Mouse (Mus musculus): ENCODE measurements around the gene Lce6a. TPM values are rescaled to one million over a fixed set of nuclear protein-coding genes. Genes with fewer than 3 reads are reported as not detected.

Lce6a gene
- polyA plus RNA-seq, 1 experiment from 2014 or later, result not detected

- WGBS, result 54% methylated on average over 4 of the region's 4 CpGs
- H3K27ac ChIP-seq (ENCODE audit: low read length), result no peak overlapping the region
- no peak for ATAC-seq
- no peak overlapping the region for H3K4me3 ChIP-seq (ENCODE audit: low read depth, low read length)
- no peaks in the 10 kb centered on the region for H3K27me3 ChIP-seq (ENCODE audit: control insufficient read depth, insufficient read depth, low read depth, low read length)
- no peak overlapping the region for H3K4me2 ChIP-seq (ENCODE audit: low read length)
- H3K9me3 ChIP-seq (replicated peaks; ENCODE audit: control insufficient read depth, low read length, poor library complexity, severe bottlenecking), result no peaks in the 10 kb centered on the region
- no peak overlapping the region for H3K9ac ChIP-seq (ENCODE audit: low read depth, low read length)
- no peaks in the 10 kb centered on the region for H3K36me3 ChIP-seq (ENCODE audit: control insufficient read depth, insufficient read depth, low read length)
- no peaks in the 10 kb centered on the region for H3K4me1 ChIP-seq (ENCODE audit: control insufficient read depth, insufficient read depth, low read length)
Observed at GRCm38 (mm10) chr3:92578652-92579413, 42.6 kb downstream of the Lce6a start.

- no peak within 1 kb of the TSS for H3K27ac ChIP-seq (ENCODE audit: low read length)
- no peaks in the 10 kb centered on the region for H3K4me1 ChIP-seq (ENCODE audit: control insufficient read depth, insufficient read depth, low read length)
- H3K9ac ChIP-seq (ENCODE audit: low read depth, low read length), result no peak within 1 kb of the TSS
- H3K36me3 ChIP-seq (ENCODE audit: control insufficient read depth, insufficient read depth, low read length), result no peaks in the 10 kb centered on the region
- WGBS, result 75% methylated on average over 1 of the region's 1 CpGs
- no peaks in the 10 kb centered on the region for H3K27me3 ChIP-seq (ENCODE audit: control insufficient read depth, insufficient read depth, low read depth, low read length)
- no peak within 1 kb of the TSS for H3K4me3 ChIP-seq (ENCODE audit: low read depth, low read length)
- H3K9me3 ChIP-seq (replicated peaks; ENCODE audit: control insufficient read depth, low read length, poor library complexity, severe bottlenecking), result no peaks in the 10 kb centered on the region
- ATAC-seq, result no peak
- H3K4me2 ChIP-seq (ENCODE audit: low read length), result no peak within 1 kb of the TSS
Observed at GRCm38 (mm10) chr3:92573449-92574041, 47.9 kb downstream of the Lce6a start, which contains the start of gene Ivl. Gene Ivl (minus strand): TSS chr3:92573735.

DNA sequence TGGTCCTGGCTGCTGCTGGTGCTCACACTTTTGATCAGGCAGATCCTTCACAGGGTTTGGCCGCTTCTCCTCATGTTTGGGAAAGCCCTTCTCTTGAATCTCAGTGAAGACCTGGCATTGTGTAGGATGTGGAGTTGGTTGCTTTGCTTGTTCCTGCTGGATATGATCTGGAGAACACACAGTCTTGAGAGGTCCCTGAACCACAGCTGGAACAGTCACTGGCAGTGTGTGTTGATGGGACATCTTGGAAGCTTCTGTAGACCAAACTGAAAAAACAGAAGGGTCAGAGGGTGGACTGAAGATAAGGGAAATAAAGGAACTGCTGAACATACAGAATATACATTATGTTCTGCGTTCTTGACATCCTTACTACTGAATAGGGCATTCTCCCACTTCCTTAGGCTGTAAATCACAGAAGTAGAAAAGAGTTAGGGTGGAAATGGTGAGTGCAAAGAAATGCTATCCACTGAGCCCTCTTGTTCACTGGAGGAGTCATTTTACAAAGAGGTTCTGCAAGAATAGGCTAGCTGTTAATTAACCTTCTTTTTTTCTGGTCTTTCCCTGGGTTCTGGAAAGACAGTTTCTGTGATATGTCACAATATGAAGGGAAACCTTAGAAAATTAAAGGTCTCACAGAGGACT lies 48.8 kb downstream of the Lce6a start:
- no peak overlapping the region for H3K4me3 ChIP-seq (ENCODE audit: low read depth, low read length)
- no peaks in the 10 kb centered on the region for H3K9me3 ChIP-seq (replicated peaks; ENCODE audit: control insufficient read depth, low read length, poor library complexity, severe bottlenecking)
- no peaks in the 10 kb centered on the region for H3K27me3 ChIP-seq (ENCODE audit: control insufficient read depth, insufficient read depth, low read depth, low read length)
- H3K27ac ChIP-seq (ENCODE audit: low read length), result no peak overlapping the region
- no peak for ATAC-seq
- 66% methylated on average over 2 of the region's 2 CpGs for WGBS
- H3K4me1 ChIP-seq (ENCODE audit: control insufficient read depth, insufficient read depth, low read length), result no peaks in the 10 kb centered on the region
- H3K9ac ChIP-seq (ENCODE audit: low read depth, low read length), result no peak overlapping the region
- H3K36me3 ChIP-seq (ENCODE audit: control insufficient read depth, insufficient read depth, low read length), result no peaks in the 10 kb centered on the region
- H3K4me2 ChIP-seq (ENCODE audit: low read length), result no peak overlapping the region

Other genes starting within 250 kb of the Lce6a start
- not detected in 2 replicates for gene Sprr2h, start 236.0 kb downstream of the Lce6a start, polyA plus RNA-seq (2015; fragmentation: Nextera tagmentation; extraction: Ambion mirVana)
- not detected in 2 replicates for gene Sprr2i, start 213.7 kb downstream of the Lce6a start, polyA plus RNA-seq (2015; fragmentation: Nextera tagmentation; extraction: Ambion mirVana)
- not detected in 2 replicates for gene Sprr2j-ps, start 203.6 kb downstream of the Lce6a start, polyA plus RNA-seq (2015; fragmentation: Nextera tagmentation; extraction: Ambion mirVana)
- gene Gm9774, start 192.2 kb downstream of the Lce6a start, polyA plus RNA-seq (2015; fragmentation: Nextera tagmentation; extraction: Ambion mirVana), result 7.5 and 8.9 TPM in 2 replicates
- not detected in 2 replicates for gene Sprr2k, start 189.1 kb downstream of the Lce6a start, polyA plus RNA-seq (2015; fragmentation: Nextera tagmentation; extraction: Ambion mirVana)
- gene Sprr1b, start 182.9 kb downstream of the Lce6a start, polyA plus RNA-seq (2015; fragmentation: Nextera tagmentation; extraction: Ambion mirVana), result not detected in 2 replicates
- not detected in 2 replicates for gene Sprr3, start 162.9 kb downstream of the Lce6a start, polyA plus RNA-seq (2015; fragmentation: Nextera tagmentation; extraction: Ambion mirVana)
- gene Sprr1a, start 135.8 kb downstream of the Lce6a start, polyA plus RNA-seq (2015; fragmentation: Nextera tagmentation; extraction: Ambion mirVana), result 0.24 TPM in 1 of 2 replicates, not detected in the other
- not detected in 2 replicates for gene Sprr4, start 121.2 kb downstream of the Lce6a start, polyA plus RNA-seq (2015; fragmentation: Nextera tagmentation; extraction: Ambion mirVana)
- not detected in 2 replicates for gene 2310046K23Rik, start 87.1 kb downstream of the Lce6a start, polyA plus RNA-seq (2015; fragmentation: Nextera tagmentation; extraction: Ambion mirVana)
- gene Ivl, start 47.9 kb downstream of the Lce6a start, polyA plus RNA-seq (2015; fragmentation: Nextera tagmentation; extraction: Ambion mirVana), result not detected in 2 replicates
- not detected in 2 replicates for gene Smcp, start 32.7 kb downstream of the Lce6a start, polyA plus RNA-seq (2015; fragmentation: Nextera tagmentation; extraction: Ambion mirVana)
- not detected in 2 replicates for gene 2210017I01Rik, start 14.2 kb downstream of the Lce6a start, polyA plus RNA-seq (2015; fragmentation: Nextera tagmentation; extraction: Ambion mirVana)
- not detected in 2 replicates for gene Lce1a1, start 26.6 kb upstream of the Lce6a start, polyA plus RNA-seq (2015; fragmentation: Nextera tagmentation; extraction: Ambion mirVana)
- gene Lce1b, start 35.3 kb upstream of the Lce6a start, polyA plus RNA-seq (2015; fragmentation: Nextera tagmentation; extraction: Ambion mirVana), result not detected in 2 replicates
- gene Lce1a2, start 48.7 kb upstream of the Lce6a start, polyA plus RNA-seq (2015; fragmentation: Nextera tagmentation; extraction: Ambion mirVana), result not detected in 2 replicates
- not detected in 2 replicates for gene Lce1c, start 57.6 kb upstream of the Lce6a start, polyA plus RNA-seq (2015; fragmentation: Nextera tagmentation; extraction: Ambion mirVana)
- gene Lce1d, start 65.5 kb upstream of the Lce6a start, polyA plus RNA-seq (2015; fragmentation: Nextera tagmentation; extraction: Ambion mirVana), result not detected in 2 replicates
- not detected in 2 replicates for gene Lce1e, start 87.4 kb upstream of the Lce6a start, polyA plus RNA-seq (2015; fragmentation: Nextera tagmentation; extraction: Ambion mirVana)
- not detected in 2 replicates for gene Lce1f, start 98.7 kb upstream of the Lce6a start, polyA plus RNA-seq (2015; fragmentation: Nextera tagmentation; extraction: Ambion mirVana)
- gene Gm38119, start 117.4 kb upstream of the Lce6a start, polyA plus RNA-seq (2015; fragmentation: Nextera tagmentation; extraction: Ambion mirVana), result not detected in 2 replicates
- gene Lce1g, start 130.7 kb upstream of the Lce6a start, polyA plus RNA-seq (2015; fragmentation: Nextera tagmentation; extraction: Ambion mirVana), result not detected in 2 replicates
- not detected in 2 replicates for gene Lce1h, start 143.4 kb upstream of the Lce6a start, polyA plus RNA-seq (2015; fragmentation: Nextera tagmentation; extraction: Ambion mirVana)
- gene Lce1i, start 157.2 kb upstream of the Lce6a start, polyA plus RNA-seq (2015; fragmentation: Nextera tagmentation; extraction: Ambion mirVana), result not detected in 2 replicates
- gene Lce1j, start 168.9 kb upstream of the Lce6a start, polyA plus RNA-seq (2015; fragmentation: Nextera tagmentation; extraction: Ambion mirVana), result not detected in 2 replicates
- not detected in 2 replicates for gene Lce1k, start 186.2 kb upstream of the Lce6a start, polyA plus RNA-seq (2015; fragmentation: Nextera tagmentation; extraction: Ambion mirVana)
- gene Kprp, start 205.6 kb upstream of the Lce6a start, polyA plus RNA-seq (2015; fragmentation: Nextera tagmentation; extraction: Ambion mirVana), result not detected in 2 replicates
- gene Lce1l, start 229.6 kb upstream of the Lce6a start, polyA plus RNA-seq (2015; fragmentation: Nextera tagmentation; extraction: Ambion mirVana), result not detected in 2 replicates
- gene 2310050C09Rik, start 248.6 kb upstream of the Lce6a start, polyA plus RNA-seq (2015; fragmentation: Nextera tagmentation; extraction: Ambion mirVana), result not detected in 2 replicates

Data from midbrain, embryonic 16.5 days (tissue).